Mouse (Mus musculus) brain, embryonic 14.5 days (tissue): ENCODE results near the gene Cps1. TPM values are rescaled to one million over a fixed set of nuclear protein-coding genes. Genes with fewer than 3 reads are reported as not detected.

Source experiments
- DNase-seq: peaks from one replicate; pipeline ENCODE4 v3.0.0-alpha.2; 2011; ENCODE audit warnings: low read depth
- CTCF ChIP-seq: fragments of 200-500 bp; IDR thresholded peaks from 2 replicates; pipeline ENCODE4 v1.5.1; 2012; ENCODE audit warnings: inconsistent platforms, mild to moderate bottlenecking, moderate library complexity, borderline replicate concordance; ENCODE audit not compliant: insufficient read depth, insufficient read length; ENCODE audit errors: extremely low read depth
- POLR2A ChIP-seq: fragments of 200-500 bp; IDR thresholded peaks from 2 replicates; pipeline ENCODE4 v1.6.1; 2012; ENCODE audit warnings: mild to moderate bottlenecking, inconsistent platforms, borderline replicate concordance; ENCODE audit not compliant: poor library complexity, insufficient read depth, insufficient read length, severe bottlenecking; ENCODE audit errors: extremely low read depth
- polyA plus RNA-seq: library from polyadenylated mRNA; depleted of rRNA; stranded (reverse); fragments of >200 nt; gene quantifications from 2 replicates; pipeline ENCODE4 v1.2.3, GENCODE M21; 2012

The Cps1 gene
- polyA plus RNA-seq, 1 experiment: 0.26 TPM

- no peak for DNase-seq
- TF ChIP-seq CTCF (no peak), POLR2A (no peak)
Observed at GRCm38 (mm10) chr1:67151246-67151645, 28.4 kb downstream of the Cps1 start.

GRCm38 (mm10) chr1:67167283-67167682 lies 44.5 kb downstream of the Cps1 start:
- DNase-seq: peak; percentile 50
- TF ChIP-seq POLR2A (no peak), CTCF (no peak)

- TF ChIP-seq POLR2A: no peak
- TF ChIP-seq CTCF: peak; percentile 81
Observed at GRCm38 (mm10) chr1:67181165-67181564, 58.3 kb downstream of the Cps1 start.

GRCm38 (mm10) chr1:67182201-67182600 lies 59.4 kb downstream of the Cps1 start:
- DNase-seq: peak; percentile 44

More at GRCm38 (mm10) chr1:67181165-67181564, 58.3 kb downstream of the Cps1 start:
- peak; percentile 89 for DNase-seq

GRCm38 (mm10) chr1:67183532-67183931 lies 60.7 kb downstream of the Cps1 start:
- peak; percentile 84 for DNase-seq
- TF ChIP-seq POLR2A (no peak), CTCF (no peak)

More at GRCm38 (mm10) chr1:67182201-67182600, 59.4 kb downstream of the Cps1 start:
- TF ChIP-seq CTCF: no peak
- no peak for TF ChIP-seq POLR2A

- DNase-seq: no peak
- TF ChIP-seq POLR2A (no peak), CTCF (no peak)
Observed at GRCm38 (mm10) chr1:67184134-67184533, 61.3 kb downstream of the Cps1 start.

- TF ChIP-seq POLR2A (no peak), CTCF (no peak)
- no peak for DNase-seq
Observed at GRCm38 (mm10) chr1:67197335-67197734, 74.5 kb downstream of the Cps1 start.

- TF ChIP-seq POLR2A (no peak), CTCF (peak; percentile 49; the same call in 1 of the 2 replicates)
- DNase-seq: peak; percentile 73
Observed at GRCm38 (mm10) chr1:67218339-67218944, 95.6 kb downstream of the Cps1 start.

GRCm38 (mm10) chr1:67223666-67224065 lies 100.8 kb downstream of the Cps1 start:
- TF ChIP-seq POLR2A (no peak), CTCF (no peak)
- DNase-seq: peak; percentile 66

- TF ChIP-seq POLR2A (no peak), CTCF (no peak)
- DNase-seq: no peak
Observed at GRCm38 (mm10) chr1:67234861-67235260, 112.0 kb downstream of the Cps1 start.

GRCm38 (mm10) chr1:67235468-67236217 lies 112.8 kb downstream of the Cps1 start:
- DNase-seq: peak; percentile 87
- TF ChIP-seq CTCF (no peak), POLR2A (no peak)

- no peak for TF ChIP-seq POLR2A
- DNase-seq: no peak
Observed at GRCm38 (mm10) chr1:67238446-67238845, 115.6 kb downstream of the Cps1 start.

- no peak for DNase-seq
- TF ChIP-seq POLR2A: no peak
- TF ChIP-seq CTCF: no peak
Observed at GRCm38 (mm10) chr1:67238941-67239340, 116.1 kb downstream of the Cps1 start.

GRCm38 (mm10) chr1:67265222-67265621 lies 142.4 kb downstream of the Cps1 start:
- no peak for TF ChIP-seq CTCF
- TF ChIP-seq POLR2A: no peak
- peak; percentile 55 for DNase-seq
